Mouse (Mus musculus): ENCODE measurements at regions not wholly inside any gene's neighbourhood (a gene's known extent, or its start where the extent isn't known, plus 50 kb on each side); places are given as distances from the start of the nearest gene placed in this dataset.

GRCm38 (mm10) chr5:64462411-64462810 lies 306.3 kb downstream of the Tbc1d1 start:
- in situ Hi-C loops (cut with MboI, MseI), result no loop called here

- in situ Hi-C loops (cut with MboI, MseI), result no loop called here
Measured at GRCm38 (mm10) chr5:64463570-64463969, 307.5 kb downstream of the Tbc1d1 start.

- in situ Hi-C loops (cut with MboI, MseI), result no loop called here
Measured at GRCm38 (mm10) chr5:64466320-64466719, 310.2 kb downstream of the Tbc1d1 start.

- in situ Hi-C loops (cut with MboI, MseI), result no loop called here
Measured at GRCm38 (mm10) chr5:64467856-64468255, 311.8 kb downstream of the Tbc1d1 start.

- in situ Hi-C loops (cut with MboI, MseI), result no loop called here
Measured at GRCm38 (mm10) chr5:64468307-64468706, 312.2 kb downstream of the Tbc1d1 start.

GRCm38 (mm10) chr5:64472008-64472407 lies 315.9 kb downstream of the Tbc1d1 start:
- in situ Hi-C loops (cut with MboI, MseI), result no loop called here

GRCm38 (mm10) chr5:64472415-64472814 lies 316.3 kb downstream of the Tbc1d1 start:
- in situ Hi-C loops (cut with MboI, MseI), result no loop called here

- in situ Hi-C loops (cut with MboI, MseI), result no loop called here
Measured at GRCm38 (mm10) chr5:64474868-64475267, 318.8 kb downstream of the Tbc1d1 start.

GRCm38 (mm10) chr5:64475736-64476519 lies 319.8 kb downstream of the Tbc1d1 start:
- in situ Hi-C loops (cut with MboI, MseI), result no loop called here

- in situ Hi-C loops (cut with MboI, MseI), result no loop called here
Measured at GRCm38 (mm10) chr5:64476641-64477369, 320.7 kb downstream of the Tbc1d1 start.

- in situ Hi-C loops (cut with MboI, MseI), result no loop called here
Measured at GRCm38 (mm10) chr5:64478143-64478542, 322.0 kb downstream of the Tbc1d1 start.

GRCm38 (mm10) chr5:64478599-64479214 lies 322.6 kb downstream of the Tbc1d1 start:
- in situ Hi-C loops (cut with MboI, MseI), result no loop called here

- in situ Hi-C loops (cut with MboI, MseI), result no loop called here
Measured at GRCm38 (mm10) chr5:64479315-64479714, 323.2 kb downstream of the Tbc1d1 start.

- in situ Hi-C loops (cut with MboI, MseI), result loop anchor here (5.0 kb wide), 1 partner anchor 327 kb away; no protein-coding TSS in a partner anchor
Measured at GRCm38 (mm10) chr5:64485043-64485442, 318.1 kb upstream of the Klf3 start.

- in situ Hi-C loops (cut with MboI, MseI), result loop anchor here (5.0 kb wide), 1 partner anchor 326 kb away; no protein-coding TSS in a partner anchor
Measured at GRCm38 (mm10) chr5:64485856-64486255, 317.3 kb upstream of the Klf3 start.

GRCm38 (mm10) chr5:64486761-64487160 lies 316.4 kb upstream of the Klf3 start:
- in situ Hi-C loops (cut with MboI, MseI), result loop anchor here (5.0 kb wide), 1 partner anchor 326 kb away; no protein-coding TSS in a partner anchor

GRCm38 (mm10) chr5:64487698-64488398 lies 315.3 kb upstream of the Klf3 start:
- in situ Hi-C loops (cut with MboI, MseI), result loop anchor here (5.0 kb wide), 1 partner anchor 324 kb away; no protein-coding TSS in a partner anchor

GRCm38 (mm10) chr5:64489656-64490444 lies 313.3 kb upstream of the Klf3 start:
- in situ Hi-C loops (cut with MboI, MseI), result loop anchor here (5.0 kb wide), 1 partner anchor 322 kb away; no protein-coding TSS in a partner anchor

- in situ Hi-C loops (cut with MboI, MseI), result no loop called here
Measured at GRCm38 (mm10) chr5:64490445-64490950, 312.7 kb upstream of the Klf3 start.

GRCm38 (mm10) chr5:64494429-64494828 lies 308.8 kb upstream of the Klf3 start:
- in situ Hi-C loops (cut with MboI, MseI), result no loop called here

Measured in T-helper 1 cell (primary cell).